Mouse (Mus musculus) regulatory T cell (primary cell): ENCODE data around the gene Nol11.

Experiments
- in situ Hi-C: fragments of 300-600 bp; cut with MboI, MseI; formaldehyde crosslinking; loops from one replicate; pipeline ENCODE4 v1.15.1; 2025; ENCODE audit warnings: high pct_unique_total_duplicates

Nol11 gene

GRCm38 (mm10) chr11:107188565-107189552 lies at the start of gene Nol11:
Gene Nol11 (minus strand): TSS chr11:107189381.
- in situ Hi-C loops = no loop called here

GRCm38 (mm10) chr11:107238506-107238905 lies 49.3 kb upstream of the Nol11 start:
- in situ Hi-C loops = no loop called here

GRCm38 (mm10) chr11:107237532-107237931 lies 48.4 kb upstream of the Nol11 start:
- in situ Hi-C loops = no loop called here

GRCm38 (mm10) chr11:107233252-107233890 lies 44.2 kb upstream of the Nol11 start:
- in situ Hi-C loops = no loop called here

- in situ Hi-C loops = no loop called here
These were observed 40.9 kb upstream of the Nol11 start for GRCm38 (mm10) chr11:107230128-107230527.

- in situ Hi-C loops = loop anchor here (5.0 kb wide), 1 partner anchor 81 kb away; no protein-coding TSS in a partner anchor
These were observed 37.2 kb upstream of the Nol11 start for GRCm38 (mm10) chr11:107226431-107226830.

- in situ Hi-C loops = loop anchor here (5.0 kb wide), 1 partner anchor 81 kb away; no protein-coding TSS in a partner anchor
These were observed 36.8 kb upstream of the Nol11 start for GRCm38 (mm10) chr11:107226013-107226412.

- in situ Hi-C loops = loop anchor here (5.0 kb wide), 1 partner anchor 82 kb away; no protein-coding TSS in a partner anchor
These were observed 36.1 kb upstream of the Nol11 start for GRCm38 (mm10) chr11:107225301-107225700.

GRCm38 (mm10) chr11:107223667-107224214 lies 34.6 kb upstream of the Nol11 start:
- in situ Hi-C loops = no loop called here

GRCm38 (mm10) chr11:107223169-107223561 lies 34.0 kb upstream of the Nol11 start:
- in situ Hi-C loops = no loop called here

DNA sequence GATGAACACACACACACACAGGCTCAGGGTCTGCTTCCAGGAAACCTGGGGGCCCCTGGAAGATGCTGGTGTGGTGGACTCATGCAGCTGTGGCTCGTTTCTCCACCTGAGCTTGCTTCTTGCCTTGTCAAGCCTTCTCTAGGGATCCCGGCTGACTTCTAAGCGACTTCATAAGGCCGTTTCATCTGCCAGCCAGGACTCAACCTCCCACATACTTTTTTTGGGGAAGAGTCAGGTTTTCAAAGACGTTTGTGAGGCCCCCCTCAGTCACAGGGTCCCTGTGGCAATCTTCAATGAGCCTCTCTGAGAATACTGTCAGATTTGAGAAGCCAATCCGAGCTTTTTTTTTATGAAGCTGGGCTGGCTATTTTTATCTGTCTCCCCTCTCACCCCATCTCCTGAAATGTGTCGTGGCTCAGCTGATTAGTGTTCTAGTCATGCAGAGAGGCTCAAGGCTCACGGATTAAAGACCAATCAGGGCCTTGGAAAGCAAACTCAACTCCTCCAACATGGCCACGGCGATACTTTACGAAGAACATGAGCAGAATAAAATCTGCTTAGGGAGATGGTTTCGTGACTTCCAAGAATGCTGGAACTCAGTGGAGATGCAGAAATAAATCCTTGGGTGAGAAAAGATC lies 33.5 kb upstream of the Nol11 start:
- in situ Hi-C loops = no loop called here

DNA sequence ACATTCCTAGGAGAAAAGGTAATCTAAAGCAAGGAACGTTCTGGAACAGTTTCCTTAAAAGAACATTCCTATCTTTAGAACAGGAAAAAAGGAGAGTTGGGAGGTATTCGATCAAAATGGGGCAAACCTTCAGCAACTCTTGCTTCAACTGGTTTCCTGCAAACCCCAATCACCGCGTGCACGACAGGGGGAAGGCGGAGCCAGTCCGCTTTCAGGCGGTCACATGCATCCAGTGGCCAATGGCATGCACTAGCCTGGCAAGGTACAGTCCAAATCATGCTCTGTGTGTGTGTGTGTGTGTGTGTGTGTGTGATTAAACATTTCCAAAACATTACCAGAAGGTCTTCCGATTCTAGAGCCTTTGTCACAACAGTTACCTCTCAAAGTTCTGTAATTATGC lies 25.9 kb upstream of the Nol11 start:
- in situ Hi-C loops = loop anchor here (5.0 kb wide), 1 partner anchor 257 kb away; the partner anchor contains the start of gene Pitpnc1

DNA sequence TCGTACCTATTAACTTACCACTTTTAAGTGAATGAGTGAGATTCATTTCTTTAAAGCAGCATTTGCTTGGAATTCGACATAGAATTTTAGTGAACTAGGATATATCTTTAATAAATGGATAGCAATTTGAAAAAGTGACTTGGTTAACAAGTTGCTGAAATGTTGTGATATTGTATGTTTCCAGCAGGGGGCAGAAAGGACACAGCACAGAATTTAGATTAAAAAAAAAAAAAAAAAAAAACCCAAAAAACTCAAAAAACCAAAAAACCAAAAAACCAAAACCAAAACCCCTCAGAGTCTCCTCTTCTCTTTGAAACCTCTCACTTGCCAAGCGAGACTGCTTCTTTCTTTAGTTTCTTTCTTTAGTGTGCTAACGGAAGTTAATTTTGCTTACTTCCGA lies 24.6 kb upstream of the Nol11 start:
- in situ Hi-C loops = no loop called here

DNA sequence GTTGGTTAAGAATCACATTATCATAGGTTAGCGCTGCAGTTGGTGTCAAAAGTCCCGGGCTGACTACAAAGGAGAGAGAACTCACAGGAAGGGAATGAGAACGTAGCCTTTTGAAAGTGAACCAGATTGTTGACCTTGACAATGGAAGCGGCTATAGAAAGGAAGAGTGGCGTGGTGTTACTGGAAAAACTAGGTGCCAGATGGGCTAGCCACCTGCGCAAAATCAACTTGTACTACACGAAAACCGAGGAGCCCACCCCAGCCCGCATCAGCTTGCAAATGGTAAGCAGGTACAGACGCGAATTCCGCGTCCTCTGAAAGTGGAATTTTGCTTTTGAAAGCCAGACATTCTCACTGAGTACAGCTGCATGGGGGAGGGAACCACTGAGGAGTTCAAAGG lies 20.6 kb upstream of the Nol11 start:
- in situ Hi-C loops = no loop called here

- in situ Hi-C loops = no loop called here
These were observed 12.6 kb upstream of the Nol11 start for GRCm38 (mm10) chr11:107201773-107202172.

- in situ Hi-C loops = no loop called here
These were observed 10.1 kb upstream of the Nol11 start for GRCm38 (mm10) chr11:107199281-107199680.

DNA sequence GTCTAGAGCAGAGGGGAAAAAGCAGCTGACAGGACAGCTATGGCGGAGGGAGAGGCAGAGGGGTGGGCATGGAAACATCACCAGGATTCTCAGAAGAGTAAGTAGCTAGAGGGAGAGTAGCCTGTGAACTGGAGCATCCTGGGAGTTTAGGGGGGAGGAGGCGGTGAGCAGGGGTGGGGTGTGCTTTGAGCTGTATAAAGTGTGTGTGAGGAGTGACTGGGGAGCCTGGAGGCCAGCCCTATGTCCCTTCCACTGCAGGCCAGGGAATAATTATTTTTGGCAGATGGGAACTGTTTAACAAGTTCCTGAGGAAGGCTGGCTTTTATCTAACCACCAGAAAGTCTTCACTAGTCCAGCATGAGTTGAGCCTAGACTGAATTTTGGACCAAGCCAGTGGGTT lies 6.2 kb upstream of the Nol11 start:
- in situ Hi-C loops = no loop called here

- in situ Hi-C loops = no loop called here
These were observed 1.2 kb upstream of the Nol11 start for GRCm38 (mm10) chr11:107190376-107190775.

DNA sequence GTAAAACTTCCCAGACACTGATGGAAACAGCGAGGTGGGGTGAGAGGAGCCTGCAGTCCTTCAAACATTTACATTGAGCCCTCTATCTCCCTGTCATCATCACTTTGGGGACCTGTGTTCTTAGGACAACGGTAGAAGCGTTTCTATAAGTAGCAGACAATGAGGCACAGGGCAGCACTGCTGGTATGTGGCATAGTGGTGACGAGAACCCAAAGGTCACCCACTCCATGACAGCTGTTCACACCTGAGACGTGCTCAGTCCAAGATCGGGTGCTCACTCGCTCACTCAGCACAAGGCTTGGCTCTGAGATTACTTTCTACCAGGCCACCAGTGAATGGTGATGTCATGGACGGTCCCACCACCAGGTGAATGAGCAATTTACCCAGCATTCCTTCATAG lies 5.4 kb downstream of the Nol11 start:
- in situ Hi-C loops = no loop called here

- in situ Hi-C loops = no loop called here
These were observed 28.0 kb downstream of the Nol11 start for GRCm38 (mm10) chr11:107161215-107161614.

GRCm38 (mm10) chr11:107159034-107159433 lies 30.1 kb downstream of the Nol11 start:
- in situ Hi-C loops = loop anchor here (10.0 kb wide), 1 partner anchor 804 kb away; the partner anchor contains the start of gene Scn4a
